Mouse (Mus musculus): ENCODE results near the gene Tfpi. TPM values are rescaled to one million over a fixed set of nuclear protein-coding genes. Genes with fewer than 3 reads are reported as not detected.

Tfpi gene
- total RNA-seq, 2 experiments from 2014 or later, result 37.8 to 49.2 TPM

- ATAC-seq (replicated peaks; ENCODE audit: low FRiP score, low TSS enrichment, poor library complexity, severe bottlenecking), result no peak
Observed at GRCm38 (mm10) chr2:84476131-84476530, 444 bp downstream of the Tfpi start.

- ATAC-seq (replicated peaks; ENCODE audit: low FRiP score, low TSS enrichment, poor library complexity, severe bottlenecking), result no peak
Observed at GRCm38 (mm10) chr2:84475601-84476000, 974 bp downstream of the Tfpi start.

GRCm38 (mm10) chr2:84474651-84475050, 1.9 kb downstream of the Tfpi start:
- no peak; the same call in 1 of the 2 replicates for ATAC-seq (replicated peaks; ENCODE audit: low FRiP score, low TSS enrichment, poor library complexity, severe bottlenecking)

- ATAC-seq (replicated peaks; ENCODE audit: low FRiP score, low TSS enrichment, poor library complexity, severe bottlenecking), result no peak
Observed at GRCm38 (mm10) chr2:84473941-84474530, 2.5 kb downstream of the Tfpi start.

GRCm38 (mm10) chr2:84467391-84467790, 9.2 kb downstream of the Tfpi start:
- no peak for ATAC-seq (replicated peaks; ENCODE audit: low FRiP score, low TSS enrichment, poor library complexity, severe bottlenecking)

DNA sequence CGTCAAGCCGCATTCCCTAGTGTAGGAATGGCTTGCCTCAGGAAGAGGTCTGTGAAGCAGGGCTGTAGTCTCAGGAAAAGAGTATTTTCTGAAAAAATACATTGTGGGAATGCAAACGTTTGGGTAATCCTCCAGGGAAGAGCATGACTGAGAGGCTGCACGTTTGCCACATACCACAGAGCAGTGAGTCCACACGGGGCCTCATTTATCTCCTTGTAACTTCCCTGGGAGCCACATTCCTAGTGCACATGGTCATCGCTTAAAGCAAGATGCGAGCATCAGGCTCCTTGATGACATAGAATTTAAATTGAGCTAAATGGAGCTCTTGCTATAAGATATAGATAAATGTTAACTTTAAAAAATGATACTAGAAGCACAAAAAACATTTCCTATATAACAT, 11.6 kb downstream of the Tfpi start:
- no peak for ATAC-seq (replicated peaks; ENCODE audit: low FRiP score, low TSS enrichment, poor library complexity, severe bottlenecking)

- no peak for ATAC-seq (replicated peaks; ENCODE audit: low FRiP score, low TSS enrichment, poor library complexity, severe bottlenecking)
Observed at GRCm38 (mm10) chr2:84462411-84462810, 14.2 kb downstream of the Tfpi start.

GRCm38 (mm10) chr2:84459651-84460177, 16.9 kb downstream of the Tfpi start:
- peak; percentile 89 for ATAC-seq (replicated peaks; ENCODE audit: low FRiP score, low TSS enrichment, poor library complexity, severe bottlenecking)

- ATAC-seq (replicated peaks; ENCODE audit: low FRiP score, low TSS enrichment, poor library complexity, severe bottlenecking), result peak; percentile 57
Observed at GRCm38 (mm10) chr2:84457221-84457620, 19.4 kb downstream of the Tfpi start.

DNA sequence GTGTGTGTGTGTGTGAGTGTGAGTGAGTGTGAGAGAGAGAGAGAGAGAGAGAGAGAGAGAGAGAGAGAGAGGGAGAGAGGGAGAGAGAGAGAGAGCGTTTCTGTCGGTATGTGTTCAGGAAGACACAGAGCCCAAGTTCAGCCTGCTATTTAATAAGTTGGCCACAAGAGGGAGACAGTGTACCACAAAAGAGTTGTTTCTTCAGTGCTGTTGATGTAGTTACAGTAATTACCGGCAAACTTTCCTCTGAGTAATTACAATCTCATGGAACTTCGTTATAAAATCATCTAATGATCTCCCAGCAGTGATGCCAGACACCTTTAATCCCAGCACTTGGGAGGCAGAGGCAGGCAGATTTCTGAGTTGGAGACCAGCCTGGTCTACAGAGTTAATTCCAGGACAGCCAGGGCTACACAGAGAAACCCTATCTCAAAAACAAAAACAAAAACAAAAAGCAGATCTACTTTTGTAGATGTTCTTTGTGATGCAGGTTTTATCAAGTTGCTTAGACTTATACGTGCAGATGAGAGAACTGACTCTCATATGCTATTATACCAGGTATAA, 21.3 kb downstream of the Tfpi start:
- ATAC-seq (replicated peaks; ENCODE audit: low FRiP score, low TSS enrichment, poor library complexity, severe bottlenecking), result peak; percentile 78

- ATAC-seq (replicated peaks; ENCODE audit: low FRiP score, low TSS enrichment, poor library complexity, severe bottlenecking), result no peak
Observed at GRCm38 (mm10) chr2:84454551-84455235, 21.9 kb downstream of the Tfpi start.

DNA sequence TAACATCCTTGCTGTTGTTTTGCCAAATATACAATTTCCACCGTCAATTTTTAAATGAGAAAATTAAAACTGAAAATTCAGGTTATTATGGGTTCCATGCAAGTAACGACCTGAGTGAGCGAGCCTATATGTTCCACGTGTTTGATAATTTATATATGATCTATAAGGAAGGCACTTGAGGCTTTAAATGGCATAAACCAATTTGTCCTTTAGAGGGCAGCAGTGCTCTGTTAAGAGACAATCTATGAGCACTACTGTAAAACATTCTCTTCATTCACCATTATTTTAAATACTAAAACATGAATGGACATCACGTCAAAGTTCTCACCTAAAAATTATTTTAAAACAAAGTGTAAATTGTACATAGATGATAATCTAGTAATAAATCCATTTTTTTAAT, 22.5 kb downstream of the Tfpi start:
- ATAC-seq (replicated peaks; ENCODE audit: low FRiP score, low TSS enrichment, poor library complexity, severe bottlenecking), result peak; percentile 88

DNA sequence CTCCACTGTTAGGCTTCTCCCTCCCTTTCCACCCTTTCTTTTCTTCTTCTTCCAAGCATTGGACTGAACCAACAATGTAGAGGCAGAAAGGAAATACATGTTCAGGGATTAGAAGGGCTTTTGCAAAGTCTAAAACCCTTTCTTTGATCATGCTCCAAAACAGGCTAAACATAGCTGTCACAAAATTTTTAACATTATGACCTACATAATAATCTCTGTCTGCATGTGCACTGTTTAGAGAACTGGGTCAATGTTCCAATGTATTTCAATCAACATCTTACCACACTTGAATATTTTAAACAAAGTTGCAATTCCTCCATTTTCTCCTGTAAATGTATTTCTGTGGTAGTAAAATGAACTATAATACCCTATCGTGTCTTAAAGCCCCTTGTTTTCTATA, 31.1 kb downstream of the Tfpi start:
- ATAC-seq (replicated peaks; ENCODE audit: low FRiP score, low TSS enrichment, poor library complexity, severe bottlenecking), result no peak

- no peak for ATAC-seq (replicated peaks; ENCODE audit: low FRiP score, low TSS enrichment, poor library complexity, severe bottlenecking)
Observed at GRCm38 (mm10) chr2:84441940-84442339, 34.6 kb downstream of the Tfpi start.

GRCm38 (mm10) chr2:84429724-84430123, 46.9 kb downstream of the Tfpi start:
- peak; percentile 67 for ATAC-seq (replicated peaks; ENCODE audit: low FRiP score, low TSS enrichment, poor library complexity, severe bottlenecking)

GRCm38 (mm10) chr2:84428836-84429235, 47.7 kb downstream of the Tfpi start:
- ATAC-seq (replicated peaks; ENCODE audit: low FRiP score, low TSS enrichment, poor library complexity, severe bottlenecking), result no peak

GRCm38 (mm10) chr2:84426531-84426930, 50.0 kb downstream of the Tfpi start:
- no peak for ATAC-seq (replicated peaks; ENCODE audit: low FRiP score, low TSS enrichment, poor library complexity, severe bottlenecking)

DNA sequence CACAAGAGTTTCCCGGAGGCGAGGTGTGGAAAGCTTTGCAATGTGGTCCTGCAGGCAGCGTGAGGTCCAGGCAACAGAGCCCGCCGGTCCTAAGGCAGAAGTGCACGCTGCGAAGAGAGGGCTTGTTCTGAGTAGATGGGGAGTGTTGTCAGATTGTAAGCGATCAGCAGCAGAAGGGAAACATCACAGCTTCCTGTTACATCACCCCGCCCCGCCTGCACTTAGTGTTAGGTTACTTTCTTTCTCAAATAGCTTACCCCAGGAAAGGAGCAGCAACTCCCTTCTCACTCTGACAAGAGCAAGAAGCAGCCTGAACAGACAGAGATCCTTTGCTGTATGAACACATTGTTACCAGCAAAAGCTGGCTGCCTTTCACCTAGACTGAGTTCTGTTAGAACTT, 51.4 kb downstream of the Tfpi start, which contains the start of gene Calcrl:
Gene Calcrl (minus strand): TSS at position 274 of the 400 bp plus-strand sequence.
- ATAC-seq (replicated peaks; ENCODE audit: low FRiP score, low TSS enrichment, poor library complexity, severe bottlenecking), result peak; percentile 96

DNA sequence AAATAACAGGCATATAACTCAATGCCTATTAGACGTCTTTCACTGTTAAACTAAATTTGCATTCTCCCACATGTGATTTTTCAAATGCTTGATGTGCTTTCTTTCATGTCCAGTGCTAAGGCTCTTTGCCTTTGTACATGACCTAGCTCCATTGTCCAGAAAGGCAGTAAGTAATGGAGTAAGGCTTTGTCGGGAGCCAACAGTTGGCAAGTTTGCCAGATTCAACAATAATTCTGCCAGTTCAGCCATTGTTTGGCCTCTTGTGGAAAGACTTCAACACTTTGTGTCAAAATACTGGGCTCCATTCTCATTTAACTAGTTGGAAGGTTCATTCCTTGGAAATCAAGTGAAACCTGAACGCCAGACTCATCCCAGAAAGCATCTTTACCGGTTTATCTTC, 60.1 kb downstream of the Tfpi start:
- no peak for ATAC-seq (replicated peaks; ENCODE audit: low FRiP score, low TSS enrichment, poor library complexity, severe bottlenecking)

DNA sequence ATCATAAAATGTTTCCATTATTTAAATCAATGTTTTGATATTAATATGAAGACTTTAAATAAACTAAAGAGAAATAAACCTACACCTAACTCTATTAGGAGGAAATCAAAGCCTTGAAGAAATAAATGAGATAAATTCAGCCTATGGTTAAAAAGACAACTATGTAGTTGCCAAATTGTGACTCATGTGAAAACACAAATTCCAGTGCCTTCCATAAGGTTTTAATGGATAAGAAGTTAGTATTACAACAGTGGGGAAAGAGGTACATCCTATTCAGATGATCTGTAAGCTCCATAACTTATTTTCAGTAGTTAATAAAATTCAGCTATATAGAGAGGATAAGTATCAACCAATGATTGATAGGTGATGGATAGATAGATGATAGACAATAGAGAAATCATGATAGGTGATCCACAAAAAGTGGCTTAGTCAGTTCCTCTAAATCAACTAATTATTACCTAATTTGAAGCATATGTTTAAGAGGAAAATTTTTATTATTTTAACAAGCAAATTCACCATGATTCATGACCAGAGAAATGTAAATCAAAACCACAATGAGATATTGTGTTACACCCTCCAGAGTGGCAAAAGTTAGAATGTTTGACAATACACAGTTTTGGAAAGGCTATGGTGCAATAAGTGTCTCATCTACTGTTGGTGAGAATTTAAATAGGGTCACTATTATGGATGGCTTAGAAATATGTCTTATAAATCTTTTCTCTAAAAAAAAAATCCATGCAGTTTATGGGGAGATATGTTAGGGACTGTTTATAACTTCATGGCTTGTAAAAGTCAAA, 66.6 kb downstream of the Tfpi start:
- no peak for ATAC-seq (replicated peaks; ENCODE audit: low FRiP score, low TSS enrichment, poor library complexity, severe bottlenecking)

Measured in megakaryocyte-erythroid progenitor cell, adult 5-6 weeks (primary cell).